Mouse (Mus musculus) MEL (cell line): ENCODE measurements around the gene Adipor2. TPM values are rescaled to one million over a fixed set of nuclear protein-coding genes. Genes with fewer than 3 reads are reported as not detected.
A peak's percentile ranks its signal among the peaks of the same experiment; 100 is the strongest.

Experiments
- DNase-seq: peaks from one replicate; pipeline ENCODE4 v3.0.0; 2011; ENCODE audit warnings: low read depth, low spot score
- H3K27ac ChIP-seq: 2 replicates; pipeline ENCODE4 v1.5.1; 2012; ENCODE audit warnings: low read depth, mild to moderate bottlenecking, control low read depth, low read length, moderate library complexity; ENCODE audit not compliant: control insufficient read depth
- H3K27me3 ChIP-seq, 2 experiments: fragments of 150-350 bp in 1 of 2; sonication (generic) in 1 of 2; 2 replicates each; pipeline ENCODE4 v1.6.1; 2012; ENCODE audit warnings: low read length in 2 of 2, mild to moderate bottlenecking in 2 of 2, improper control_type of control experiment in 1 of 2, moderate library complexity in 1 of 2; ENCODE audit not compliant: insufficient read depth in 2 of 2, control insufficient read depth in 1 of 2
- H3K36me3 ChIP-seq, 2 experiments: 2 replicates each; pipeline ENCODE4 v1.6.1; 2012 to 2014; ENCODE audit warnings: low read length in 2 of 2, improper control_type of control experiment in 1 of 2, inconsistent platforms in 1 of 2, mild to moderate bottlenecking in 1 of 2; ENCODE audit not compliant: insufficient read depth in 2 of 2, control insufficient read depth in 1 of 2
- H3K4me1 ChIP-seq, 2 experiments: fragments of 150-350 bp in 1 of 2; sonication (generic) in 1 of 2; 2 replicates each; pipeline ENCODE4 v1.6.1; 2012; ENCODE audit warnings: low read length in 2 of 2, improper control_type of control experiment in 1 of 2, mild to moderate bottlenecking in 1 of 2; ENCODE audit not compliant: insufficient read depth in 2 of 2, control insufficient read depth in 1 of 2
- H3K4me3 ChIP-seq, 2 experiments: fragments of 150-350 bp in 1 of 2; sonication (generic) in 1 of 2; 2 replicates each; pipeline ENCODE4 v1.5.1; 2012; ENCODE audit warnings: low read depth in 2 of 2, low read length in 2 of 2, mild to moderate bottlenecking in 2 of 2, moderate library complexity in 2 of 2, control low read depth in 1 of 2, improper control_type of control experiment in 1 of 2; ENCODE audit not compliant: control insufficient read depth in 1 of 2, insufficient read depth in 1 of 2
- H3K79me2 ChIP-seq: 2 replicates; pipeline ENCODE4 v1.6.1; 2012; ENCODE audit warnings: mild to moderate bottlenecking, low read length, moderate library complexity; ENCODE audit not compliant: control insufficient read depth, poor library complexity, insufficient read depth
- H3K9ac ChIP-seq: 2 replicates; pipeline ENCODE4 v1.6.1; 2012; ENCODE audit warnings: low read depth, mild to moderate bottlenecking, control low read depth, low read length, moderate library complexity; ENCODE audit not compliant: control insufficient read depth, poor library complexity, severe bottlenecking
- H3K9me3 ChIP-seq: fragments of 150-350 bp; sonication (generic); replicated peaks from 2 replicates; pipeline ENCODE4 v1.6.1; 2012; ENCODE audit warnings: mild to moderate bottlenecking, low read length, improper control_type of control experiment, moderate library complexity; ENCODE audit not compliant: insufficient read depth
- CHD1 ChIP-seq: IDR thresholded peaks from 2 replicates; pipeline ENCODE4 v1.6.1; 2012; ENCODE audit warnings: low read depth, mild to moderate bottlenecking, inconsistent platforms, low read length, improper control_type of control experiment
- CHD2 ChIP-seq: IDR thresholded peaks from 2 replicates; pipeline ENCODE4 v1.6.1; 2011; ENCODE audit warnings: low read length, improper control_type of control experiment
- CTCF ChIP-seq, 3 experiments: IDR thresholded peaks in 2 of 3; conservative IDR thresholded peaks in 1 of 3; 2 replicates each; pipeline ENCODE4 v1.5.1; 2011 to 2012; ENCODE audit warnings: low read length in 3 of 3, low read depth in 2 of 3, mild to moderate bottlenecking in 2 of 3, improper control_type of control experiment in 1 of 3, inconsistent platforms in 1 of 3, mixed read lengths in 1 of 3, moderate library complexity in 1 of 3; ENCODE audit not compliant: control insufficient read depth in 1 of 3, insufficient read depth in 1 of 3, poor library complexity in 1 of 3, severe bottlenecking in 1 of 3
- E2F4 ChIP-seq: IDR thresholded peaks from 2 replicates; pipeline ENCODE4 v1.6.1; 2011; ENCODE audit warnings: low read depth, low read length, improper control_type of control experiment, borderline replicate concordance
- ELF1 ChIP-seq: IDR thresholded peaks from 2 replicates; pipeline ENCODE4 v1.6.1; 2014; ENCODE audit warnings: low read depth, mild to moderate bottlenecking, inconsistent platforms, low read length, improper control_type of control experiment, moderate library complexity
- ETS1 ChIP-seq: IDR thresholded peaks from 2 replicates; pipeline ENCODE4 v1.6.1; 2012; ENCODE audit warnings: low read depth, mild to moderate bottlenecking, inconsistent platforms, low read length, improper control_type of control experiment, moderate library complexity
- GABPA ChIP-seq: IDR thresholded peaks from 2 replicates; pipeline ENCODE4 v1.6.1; 2012; ENCODE audit warnings: low read depth, mild to moderate bottlenecking, inconsistent platforms, low read length, improper control_type of control experiment, moderate library complexity
- MAFK ChIP-seq: IDR thresholded peaks from 2 replicates; pipeline ENCODE4 v1.6.1; 2011; ENCODE audit warnings: low read depth, mild to moderate bottlenecking, low read length, improper control_type of control experiment, borderline replicate concordance
- MAX ChIP-seq: IDR thresholded peaks from 2 replicates; pipeline ENCODE4 v1.6.1; 2011; ENCODE audit warnings: low read length, improper control_type of control experiment
- MXI1 ChIP-seq: IDR thresholded peaks from 2 replicates; pipeline ENCODE4 v1.6.1; 2011; ENCODE audit warnings: mild to moderate bottlenecking, low read depth, low read length, improper control_type of control experiment
- MYB ChIP-seq: IDR thresholded peaks from 2 replicates; pipeline ENCODE4 v1.6.1; 2011; ENCODE audit warnings: mild to moderate bottlenecking, low read depth, low read length, improper control_type of control experiment
- MYC ChIP-seq: IDR thresholded peaks from 2 replicates; pipeline ENCODE4 v1.6.1; 2011; ENCODE audit warnings: low read depth, mild to moderate bottlenecking, low read length, improper control_type of control experiment, moderate library complexity
- POLR2AphosphoS2 ChIP-seq: IDR thresholded peaks from 2 replicates; pipeline ENCODE4 v1.6.1; 2011; ENCODE audit warnings: low read length, improper control_type of control experiment
- TBP ChIP-seq: IDR thresholded peaks from 2 replicates; pipeline ENCODE4 v1.8.0; 2011; ENCODE audit warnings: low read depth, low read length, improper control_type of control experiment
- TCF12 ChIP-seq: IDR thresholded peaks from 2 replicates; pipeline ENCODE4 v1.6.1; 2014; ENCODE audit warnings: low read depth, mild to moderate bottlenecking, inconsistent platforms, low read length, improper control_type of control experiment, moderate library complexity
- UBTF ChIP-seq: IDR thresholded peaks from 2 replicates; pipeline ENCODE4 v1.6.1; 2012; ENCODE audit warnings: low read depth, mild to moderate bottlenecking, inconsistent platforms, low read length, improper control_type of control experiment, moderate library complexity, borderline replicate concordance; ENCODE audit not compliant: insufficient read depth
- USF2 ChIP-seq, 2 experiments: IDR thresholded peaks; 2 replicates each; pipeline ENCODE4 v1.6.1; 2011 to 2012; ENCODE audit warnings: improper control_type of control experiment in 2 of 2, low read length in 2 of 2, borderline replicate concordance in 1 of 2, inconsistent platforms in 1 of 2, low read depth in 1 of 2, mild to moderate bottlenecking in 1 of 2; ENCODE audit not compliant: insufficient read depth in 1 of 2
- ZC3H11A ChIP-seq: IDR thresholded peaks from 2 replicates; pipeline ENCODE4 v1.6.1; 2012; ENCODE audit warnings: low read depth, mild to moderate bottlenecking, inconsistent platforms, low read length, improper control_type of control experiment
- ZMIZ1 ChIP-seq: IDR thresholded peaks from 2 replicates; pipeline ENCODE4 v1.6.1; 2012; ENCODE audit warnings: low read depth, mild to moderate bottlenecking, inconsistent platforms, low read length, improper control_type of control experiment, moderate library complexity
- ZNF384 ChIP-seq: IDR thresholded peaks from 2 replicates; pipeline ENCODE4 v1.6.1; 2012; ENCODE audit warnings: low read depth, mild to moderate bottlenecking, inconsistent platforms, low read length, improper control_type of control experiment
- polyA plus RNA-seq, 2 experiments: library from polyadenylated mRNA; stranded (reverse) in 1 of 2; unstranded in 1 of 2; fragments of >175 nt in 1 of 2; fragments of >200 nt in 1 of 2; gene quantifications; 2 replicates each; pipeline versions ENCODE4 v1.2.1 to v1.2.4; 2012; ENCODE audit warnings: low replicate concordance in 2 of 2, low read depth in 1 of 2; ENCODE audit not compliant: insufficient read length in 2 of 2, insufficient read depth in 1 of 2, missing spikeins in 1 of 2
- total RNA-seq: library from RNA; depleted of rRNA; stranded (reverse); fragments of 300-350 nt; gene quantifications from 2 replicates; pipeline ENCODE4 v1.2.3, GENCODE M21; 2012

Gene Adipor2
- total and polyA plus RNA-seq, 3 experiments = 37.6 to 41.3 TPM; not detected in 1

- Histone ChIP-seq H3K4me3 (no peak overlapping the region), H3K27ac (no peak overlapping the region), H3K4me1 (peaks cover 6 to 27% of the 10 kb centered on the region in 2 experiments), H3K9me3 (no peaks in the 10 kb centered on the region), H3K79me2 (no peaks in the 10 kb centered on the region), H3K9ac (no peak overlapping the region), H3K36me3 (peaks cover 0 to 14% of the 10 kb centered on the region in 2 experiments; a peak in 2 of 4 replicates), H3K27me3 (no peaks in the 10 kb centered on the region)
- TF ChIP-seq GABPA (no peak), E2F4 (no peak), CHD2 (no peak), USF2 (IDR thresholded peaks at IDR 0.05; ENCODE audit: borderline replicate concordance in 1 of 2, insufficient read depth in 1 of 2, low read depth in 1 of 2, low read length in 2 of 2) (no peak), MAX (no peak), MAFK (no peak), ZMIZ1 (no peak), TBP (no peak), CHD1 (no peak), UBTF (no peak), POLR2AphosphoS2 (no peak), MYC (no peak), CTCF (IDR thresholded peaks at IDR 0.05 in 2 of 3, conservative IDR thresholded peaks at IDR 0.05 in 1 of 3; ENCODE audit: control insufficient read depth in 1 of 3, insufficient read depth in 1 of 3, low read depth in 2 of 3, low read length in 3 of 3, poor library complexity in 1 of 3, severe bottlenecking in 1 of 3) (no peak), ZC3H11A (no peak), ELF1 (no peak), TCF12 (no peak), MXI1 (no peak)
- no peak for DNase-seq
Observed at GRCm38 (mm10) chr6:119399371-119399770, 18.1 kb downstream of the Adipor2 start.

- H3K36me3 ChIP-seq = peaks cover 0 to 7% of the 10 kb centered on the region in 2 experiments; a peak in 2 of 4 replicates
- H3K27me3 ChIP-seq = no peaks in the 10 kb centered on the region
- H3K79me2 ChIP-seq = no peaks in the 10 kb centered on the region
- peaks cover 4 to 17% of the 10 kb centered on the region in 2 experiments for H3K4me1 ChIP-seq
- no peaks in the 10 kb centered on the region for H3K9me3 ChIP-seq
- no peak overlapping the region for H3K4me3 ChIP-seq
- no peak overlapping the region for H3K27ac ChIP-seq
- TF ChIP-seq GABPA (no peak), E2F4 (no peak), MYB (no peak), ETS1 (peak; percentile 69), ZNF384 (no peak)
- H3K9ac ChIP-seq = no peak overlapping the region
- DNase-seq = peak; percentile 51
Observed at GRCm38 (mm10) chr6:119396309-119396634, 21.2 kb downstream of the Adipor2 start.
